In genomic region chrX:168338212-168338611, GRCm38 (mm10) we compare ENCODE assay signal across 26 mouse cellular contexts.
A peak's percentile ranks its signal among the peaks of the same experiment; 100 is the strongest.
DNase-seq lines count a peak whose midpoint lies in the region; ATAC-seq lines count a peak whose summit lies in the region.
"Had no signal": no experiment of that assay in that cellular context is flagged by ENCODE, and none has a peak within 500 bp of the region (broad histone marks: within the 10 kb centered on the region; RNA-seq: fewer than 3 reads in every experiment).

No protein-coding gene starts in this region.

- H3K4me1 ChIP-seq in hindbrain, embryonic 16.5 days (ENCODE audit: control insufficient read depth, insufficient read depth, low read depth, low read length): no peaks in the 10 kb centered on the region
- H3K4me1 ChIP-seq: forebrain, embryonic 10.5 days; forebrain, embryonic 13.5 days; heart, embryonic 13.5 days had no signal

- peak; percentile 83 for ATAC-seq in common myeloid progenitor, adult 5-6 weeks (replicated peaks; ENCODE audit: low read depth, poor library complexity, severe bottlenecking)
- peak; percentile 65 for ATAC-seq in megakaryocyte progenitor cell, adult 5-6 weeks (replicated peaks; ENCODE audit: poor library complexity)
- ATAC-seq in hindbrain, embryonic 16.5 days: no peak
- ATAC-seq: CD4-positive, CD25-positive, alpha-beta regulatory T cell, adult 4 months; forebrain, embryonic 13.5 days; forebrain, embryonic 16.5 days; intestine, postnatal 0 days; Patski had no signal

- DNase-seq in spleen, postnatal 36 days (ENCODE audit: low spot score in 2 of 2): peak; percentile 0 to 1
- no peak for DNase-seq in spleen, postnatal 10 days (ENCODE audit: low spot score in 2 of 2)
- no peak for DNase-seq in cerebellum, adult 18-20 months
- no peak for DNase-seq in frontal cortex, postnatal 25 days (ENCODE audit: low spot score in 2 of 2)
- DNase-seq in lung, postnatal 10 days: no peak
- DNase-seq: adrenal gland, postnatal 10 days; cerebellum, adult 11 months; cerebellum, adult 8-10 months; cerebellum, postnatal 14 days; embryo, embryonic 11 days; gastrocnemius, adult 2 months; gastrocnemius, postnatal 14 days; heart, adult 18-20 months; heart, postnatal 14 days; heart, postnatal 4 days had no signal

- no peak overlapping the region for H3K4me3 ChIP-seq in hindbrain, embryonic 16.5 days (ENCODE audit: low read length)
- H3K4me3 ChIP-seq: forebrain, embryonic 10.5 days; forebrain, embryonic 13.5 days; gastrocnemius, adult 2 months; heart, embryonic 13.5 days had no signal

- H3K4me2 ChIP-seq in hindbrain, embryonic 16.5 days (ENCODE audit: low read length): no peak overlapping the region
- H3K4me2 ChIP-seq: forebrain, embryonic 13.5 days; heart, embryonic 13.5 days; hindbrain, embryonic 14.5 days had no signal

- no peaks in the 10 kb centered on the region for H3K27me3 ChIP-seq in hindbrain, embryonic 16.5 days (replicated peaks; ENCODE audit: control insufficient read depth, insufficient read depth, low read length)
- H3K27me3 ChIP-seq: heart, embryonic 13.5 days had no signal

- H3K27ac ChIP-seq in hindbrain, embryonic 16.5 days (ENCODE audit: low read depth, low read length): no peak overlapping the region
- H3K27ac ChIP-seq: forebrain, embryonic 10.5 days; forebrain, embryonic 13.5 days; gastrocnemius, adult 2 months; heart, embryonic 13.5 days; hindbrain, embryonic 14.5 days had no signal

- H3K36me3 ChIP-seq in hindbrain, embryonic 16.5 days (ENCODE audit: control insufficient read depth, insufficient read depth, low read length): no peaks in the 10 kb centered on the region
- H3K36me3 ChIP-seq: forebrain, embryonic 10.5 days; heart, embryonic 13.5 days had no signal

- no peak overlapping the region for H3K9ac ChIP-seq in hindbrain, embryonic 16.5 days (ENCODE audit: low read depth, low read length)
- H3K9ac ChIP-seq: forebrain, embryonic 13.5 days; heart, embryonic 13.5 days; hindbrain, embryonic 14.5 days had no signal

- no peaks in the 10 kb centered on the region for H3K9me3 ChIP-seq in hindbrain, embryonic 16.5 days (ENCODE audit: control insufficient read depth, low read length)
- H3K9me3 ChIP-seq: forebrain, embryonic 10.5 days; forebrain, embryonic 13.5 days; heart, embryonic 13.5 days had no signal

Comparison
In these comparisons a context has a peak if more than half of its experiments do, and no peak if none do; other contexts are left out.
1. DNase-seq: peak in spleen, postnatal 36 days (2 of 2); none in spleen, postnatal 10 days (0 of 2), cerebellum, adult 18-20 months (0 of 2), frontal cortex, postnatal 25 days (0 of 2) and lung, postnatal 10 days (single experiment).